Mouse (Mus musculus) lung, embryonic 14.5 days (tissue): ENCODE data around the gene Akain1. TPM values are rescaled to one million over a fixed set of nuclear protein-coding genes. Genes with fewer than 3 reads are reported as not detected.

Source experiments
- ATAC-seq: fragments of 200-750 bp; cut with Nextera tagmentation; 2 replicates; pipeline ENCODE4 v1.8.0; 2017; ENCODE audit warnings: mild to moderate bottlenecking, moderate TSS enrichment, moderate library complexity; ENCODE audit not compliant: insufficient read depth
- DNase-seq: peaks from one replicate; pipeline ENCODE4 v3.0.0-alpha.2; 2015
- H3K27ac ChIP-seq: fragments of 300-500 bp; sonication (generic); 2 replicates; pipeline ENCODE4 v1.5.1; 2014; ENCODE audit warnings: low read depth, mild to moderate bottlenecking, moderate library complexity
- H3K27me3 ChIP-seq: fragments of 300-500 bp; sonication (generic); 2 replicates; pipeline ENCODE4 v1.6.1; 2014; ENCODE audit warnings: low read length, control low read depth; ENCODE audit not compliant: insufficient read depth
- H3K36me3 ChIP-seq: fragments of 300-500 bp; sonication (generic); 2 replicates; pipeline ENCODE4 v1.6.1; 2014; ENCODE audit warnings: control low read depth; ENCODE audit not compliant: insufficient read depth
- H3K4me1 ChIP-seq: fragments of 300-500 bp; sonication (generic); 2 replicates; pipeline ENCODE4 v1.6.1; 2014; ENCODE audit warnings: antibody characterized with exemption, control low read depth; ENCODE audit not compliant: insufficient read depth
- H3K4me2 ChIP-seq: fragments of 300-500 bp; sonication (generic); 2 replicates; pipeline ENCODE4 v1.6.1; 2014; ENCODE audit warnings: mild to moderate bottlenecking
- H3K4me3 ChIP-seq: fragments of 300-500 bp; sonication (generic); 2 replicates; pipeline ENCODE4 v1.5.1; 2014; ENCODE audit warnings: low read depth, low read length
- H3K9ac ChIP-seq: fragments of 300-500 bp; sonication (generic); 2 replicates; pipeline ENCODE4 v1.6.1; 2014
- H3K9me3 ChIP-seq: fragments of 300-500 bp; sonication (generic); 2 replicates; pipeline ENCODE4 v1.6.1; 2016; ENCODE audit warnings: low read depth, low read length, control low read depth
- CTCF ChIP-seq: IDR thresholded peaks from 2 replicates; pipeline ENCODE4 v1.5.1; 2016; ENCODE audit warnings: antibody characterized with exemption, low read depth
- WGBS: fragments of 180-500 bp; shearing (Covaris S2); extraction: QIAGEN DNeasy Blood & Tissue Kit; methylation state at CpG from one replicate; pipeline ENCODE4 v1.1.7; 2014; 5-methylcytosine and 5-hydroxymethylcytosine counted together
- polyA plus RNA-seq: library from polyadenylated mRNA; unstranded; fragments of >200 nt; fragmentation: Nextera tagmentation; extraction: Ambion mirVana; gene quantifications from 2 replicates; pipeline ENCODE4 v1.2.1, GENCODE M21; 2014

The Akain1 gene
- polyA plus RNA-seq, 1 experiment from 2014 or later, result not detected

DNA sequence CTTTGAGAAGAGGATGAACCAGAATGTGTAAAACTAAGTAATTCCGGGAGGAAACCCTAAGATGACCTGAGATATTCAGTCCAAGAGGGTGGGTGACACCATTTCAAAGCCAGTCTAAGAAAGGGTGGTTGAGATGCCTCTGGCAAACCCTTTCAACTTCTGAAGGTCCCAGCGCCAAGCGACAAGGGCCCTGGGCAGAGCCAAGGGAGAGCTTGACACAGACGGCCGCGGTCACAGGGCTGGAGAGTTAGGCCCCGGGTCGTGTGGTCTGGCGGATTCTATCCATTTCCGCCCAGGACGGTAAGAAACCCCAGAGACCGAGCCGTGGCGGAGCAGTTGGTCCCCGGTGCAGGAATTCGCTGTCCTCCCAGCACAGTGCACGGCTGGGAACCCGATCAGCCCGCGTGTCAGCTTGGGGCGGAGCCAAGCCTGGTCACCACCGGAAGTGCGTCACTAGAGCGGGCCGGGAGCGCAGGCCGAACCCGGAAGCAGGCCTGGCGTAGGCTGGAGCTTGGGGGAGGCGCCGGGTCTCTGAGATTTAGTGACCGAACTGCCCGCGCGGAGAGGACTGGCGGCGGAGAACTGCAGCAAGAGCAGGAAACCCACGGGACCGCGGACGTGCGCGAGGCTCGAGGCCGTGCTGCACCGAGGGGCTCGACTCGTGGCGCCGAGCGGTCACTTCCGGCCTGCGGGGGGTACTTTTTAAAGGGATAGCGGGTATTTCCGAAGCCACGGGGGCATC lies 22.0 kb upstream of the Akain1 start:
- Histone ChIP-seq H3K9me3 (no peaks in the 10 kb centered on the region), H3K4me3 (peak overlapping the region; percentile 76), H3K36me3 (no peaks in the 10 kb centered on the region), H3K4me1 (0 out of 2 replicates have a peak, but pooled peaks cover 9% of the 10 kb centered on the region), H3K27ac (peak overlapping the region; percentile 97), H3K4me2 (peak overlapping the region; percentile 77), H3K9ac (peak overlapping the region; percentile 89), H3K27me3 (no peaks in the 10 kb centered on the region)
- ATAC-seq (peak; percentile 100), DNase-seq (peak; percentile 98)
- TF ChIP-seq CTCF, result no peak
- WGBS, result under 1% methylated on average over 56 of the region's 56 CpGs

GRCm38 (mm10) chr17:69417724-69418373 lies 21.3 kb upstream of the Akain1 start:
- Histone ChIP-seq H3K27me3 (no peaks in the 10 kb centered on the region), H3K4me3 (peak overlapping the region; percentile 76), H3K27ac (peak overlapping the region; percentile 97), H3K4me1 (0 out of 2 replicates have a peak, but pooled peaks cover 9% of the 10 kb centered on the region), H3K36me3 (no peaks in the 10 kb centered on the region), H3K9me3 (no peaks in the 10 kb centered on the region), H3K9ac (peak overlapping the region; percentile 89), H3K4me2 (peak overlapping the region; percentile 77)
- no peak for DNase-seq
- WGBS, result 2% methylated on average over 26 of the region's 26 CpGs
- TF ChIP-seq CTCF, result no peak
- ATAC-seq, result peak; percentile 62

GRCm38 (mm10) chr17:69421592-69421991 lies 17.5 kb upstream of the Akain1 start:
- Histone ChIP-seq H3K9me3 (no peaks in the 10 kb centered on the region), H3K27me3 (no peaks in the 10 kb centered on the region), H3K4me3 (no peak overlapping the region), H3K9ac (no peak overlapping the region), H3K36me3 (no peaks in the 10 kb centered on the region), H3K4me2 (no peak overlapping the region), H3K27ac (no peak overlapping the region), H3K4me1 (0 out of 2 replicates have a peak, but pooled peaks cover 3% of the 10 kb centered on the region)
- TF ChIP-seq CTCF, result no peak
- ATAC-seq, result no peak
- WGBS, result 2% methylated on average over 1 of the region's 1 CpGs
- peak; percentile 60 for DNase-seq

DNA sequence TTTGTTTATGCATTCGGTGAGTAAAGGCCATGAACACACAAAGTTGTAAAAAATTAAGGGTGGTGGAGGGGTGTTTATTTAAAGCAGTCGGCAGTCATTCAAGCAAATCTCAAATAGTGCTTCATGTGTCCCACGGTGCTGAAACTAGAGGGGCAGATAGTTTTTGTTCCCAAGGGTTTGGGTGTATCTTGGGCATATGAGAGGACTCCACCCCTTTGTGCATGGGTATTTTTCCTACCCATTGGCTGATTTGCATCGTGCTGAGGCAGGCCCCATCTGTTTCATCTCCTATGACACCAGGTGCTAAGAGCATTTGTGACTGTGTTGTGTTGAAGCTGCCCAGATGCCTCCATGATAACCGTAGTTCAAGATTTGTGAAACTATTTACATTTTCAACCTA lies 1.3 kb upstream of the Akain1 start:
- no peak overlapping the region for H3K27ac ChIP-seq
- no peak for TF ChIP-seq CTCF
- H3K4me3 ChIP-seq, result no peak overlapping the region
- H3K4me2 ChIP-seq, result no peak overlapping the region
- peaks cover 32% of the 10 kb centered on the region for H3K27me3 ChIP-seq
- H3K9ac ChIP-seq, result no peak overlapping the region
- H3K9me3 ChIP-seq, result no peaks in the 10 kb centered on the region
- ATAC-seq (no peak), DNase-seq (no peak)
- H3K4me1 ChIP-seq, result no peaks in the 10 kb centered on the region; the same call in 1 of the 2 replicates
- no peaks in the 10 kb centered on the region for H3K36me3 ChIP-seq
- WGBS, result 54% methylated on average over 5 of the region's 5 CpGs

GRCm38 (mm10) chr17:69438486-69438885 lies 640 bp upstream of the Akain1 start:
- Histone ChIP-seq H3K27me3 (peaks cover 32% of the 10 kb centered on the region), H3K4me3 (peak overlapping the region; percentile 29; the same call in 1 of the 2 replicates), H3K9me3 (no peaks in the 10 kb centered on the region), H3K4me2 (peak overlapping the region; percentile 66), H3K9ac (no peak overlapping the region), H3K36me3 (no peaks in the 10 kb centered on the region), H3K4me1 (no peaks in the 10 kb centered on the region; the same call in 1 of the 2 replicates), H3K27ac (no peak overlapping the region)
- TF ChIP-seq CTCF, result no peak
- WGBS, result 34% methylated on average over 14 of the region's 14 CpGs
- DNase-seq (no peak), ATAC-seq (0 out of 2 replicates have a peak, but pooled peaks have one; percentile 3)

DNA sequence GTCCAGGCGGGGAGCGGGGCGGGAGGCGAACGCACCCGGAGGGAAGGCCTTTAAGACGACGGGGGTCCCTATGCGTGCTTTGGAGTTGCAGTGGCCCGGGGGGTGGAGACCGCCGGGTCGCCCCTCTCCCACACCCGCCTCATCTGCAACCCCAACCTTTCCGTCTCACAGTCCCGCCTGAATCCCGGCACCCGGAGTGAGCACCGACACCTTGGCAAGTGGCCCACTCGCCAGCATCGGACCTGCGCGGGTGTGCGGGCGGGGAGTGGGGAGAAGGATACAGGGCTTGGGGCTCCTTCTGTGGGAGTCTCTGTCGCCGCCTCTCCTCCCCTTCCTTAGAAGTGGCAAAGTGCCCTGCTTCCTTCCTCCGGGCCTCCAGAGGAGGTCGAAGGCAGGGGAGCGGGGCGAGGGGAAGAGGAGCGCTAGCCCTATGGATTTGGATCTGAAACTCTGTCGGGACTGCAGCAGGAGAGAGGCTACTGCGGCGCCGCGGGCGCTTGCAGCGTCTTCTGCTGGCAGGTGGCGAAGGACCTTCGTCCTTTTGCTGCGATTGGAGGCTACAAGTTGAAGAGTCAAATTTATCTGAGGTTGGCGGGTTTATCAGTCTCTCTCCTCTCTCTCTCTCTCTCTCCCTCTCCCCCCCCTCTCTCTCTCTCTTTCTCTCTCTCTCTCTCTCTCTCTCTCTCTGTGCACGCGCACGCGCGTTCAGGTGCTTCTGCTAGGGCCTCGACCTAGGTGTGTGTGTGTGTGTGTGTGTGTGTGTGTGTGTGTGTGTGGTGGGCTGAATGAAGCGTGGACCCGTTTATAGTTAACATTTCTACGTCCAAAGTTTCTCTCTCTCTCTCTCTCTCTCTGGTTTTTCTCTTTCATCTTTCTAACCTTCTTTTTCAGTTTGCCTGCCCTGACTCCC lies 700 bp downstream of the Akain1 start:
- Histone ChIP-seq H3K9me3 (no peaks in the 10 kb centered on the region), H3K4me2 (peak overlapping the region; percentile 66), H3K4me1 (no peaks in the 10 kb centered on the region; the same call in 1 of the 2 replicates), H3K4me3 (peak overlapping the region; percentile 29; the same call in 1 of the 2 replicates), H3K27ac (no peak overlapping the region), H3K36me3 (no peaks in the 10 kb centered on the region), H3K9ac (no peak overlapping the region), H3K27me3 (peaks cover 32% of the 10 kb centered on the region)
- ATAC-seq (peak; percentile 71), DNase-seq (no peak)
- no peak for TF ChIP-seq CTCF
- 2% methylated on average over 52 of the region's 52 CpGs for WGBS
